Mouse (Mus musculus): ENCODE data around the gene Prom2. TPM values are rescaled to one million over a fixed set of nuclear protein-coding genes. Genes with fewer than 3 reads are reported as not detected.
A peak's percentile ranks its signal among the peaks of the same experiment; 100 is the strongest.

Prom2 gene
- total and polyA plus RNA-seq, 3 experiments = not detected

DNA sequence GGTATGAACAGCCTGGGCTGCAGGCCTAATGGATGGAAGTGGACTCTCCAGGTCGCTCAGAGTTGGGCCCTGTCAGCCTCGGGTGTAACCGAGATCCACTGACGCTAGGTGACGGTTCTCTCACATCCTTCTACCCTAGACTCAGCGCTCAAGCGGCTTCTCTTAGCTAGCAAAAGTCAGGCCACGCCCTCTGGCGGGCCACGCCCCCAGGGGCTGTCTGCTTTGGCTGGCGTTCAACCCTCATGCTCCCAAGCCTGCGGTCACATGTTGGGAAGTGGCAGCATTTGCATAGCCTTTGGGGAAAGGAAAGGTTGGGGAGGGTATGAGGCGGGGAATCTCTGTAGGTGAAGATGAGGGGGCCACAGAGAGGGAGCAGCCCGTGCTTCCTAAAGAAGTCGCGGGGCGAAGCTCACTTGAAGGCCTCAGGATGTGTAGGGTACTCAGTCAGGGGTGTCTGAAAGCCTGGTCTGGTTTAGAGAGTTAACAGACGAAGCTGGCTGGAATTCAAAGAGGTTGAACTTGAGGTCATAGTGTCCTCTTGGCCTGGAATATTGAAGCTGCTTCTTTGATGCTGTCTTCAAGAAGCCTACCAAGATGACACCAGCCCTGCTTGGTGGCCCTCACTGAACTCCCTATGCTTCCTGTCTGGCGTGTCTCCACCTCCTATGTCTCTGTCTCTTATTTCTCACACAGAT, 56.6 kb downstream of the Prom2 start:
- Histone ChIP-seq H3K4me3 (ENCODE audit: control insufficient read depth in 1 of 2, insufficient read depth in 1 of 2, low read depth in 2 of 2, low read length in 2 of 2) (no peak overlapping the region), H3K27ac (ENCODE audit: control insufficient read depth, low read depth, low read length) (no peak overlapping the region), H3K27me3 (ENCODE audit: control insufficient read depth in 1 of 2, insufficient read depth in 2 of 2, low read length in 2 of 2) (peaks cover 2 to 6% of the 10 kb centered on the region in 2 experiments), H3K4me1 (ENCODE audit: control insufficient read depth in 1 of 2, insufficient read depth in 2 of 2, low read length in 2 of 2) (no peaks in the 10 kb centered on the region), H3K79me2 (ENCODE audit: control insufficient read depth, insufficient read depth, low read length, poor library complexity) (no peaks in the 10 kb centered on the region), H3K36me3 (ENCODE audit: control insufficient read depth in 1 of 2, insufficient read depth in 2 of 2, low read length in 2 of 2) (no peaks in the 10 kb centered on the region), H3K9ac (ENCODE audit: control insufficient read depth, low read depth, low read length, poor library complexity, severe bottlenecking) (no peak overlapping the region), H3K9me3 (replicated peaks; ENCODE audit: insufficient read depth, low read length) (no peaks in the 10 kb centered on the region)
- DNase-seq (ENCODE audit: low read depth, low spot score) = no peak
- TF ChIP-seq JUND (IDR thresholded peaks at IDR 0.05; ENCODE audit: low read depth, low read length) = no peak

DNA sequence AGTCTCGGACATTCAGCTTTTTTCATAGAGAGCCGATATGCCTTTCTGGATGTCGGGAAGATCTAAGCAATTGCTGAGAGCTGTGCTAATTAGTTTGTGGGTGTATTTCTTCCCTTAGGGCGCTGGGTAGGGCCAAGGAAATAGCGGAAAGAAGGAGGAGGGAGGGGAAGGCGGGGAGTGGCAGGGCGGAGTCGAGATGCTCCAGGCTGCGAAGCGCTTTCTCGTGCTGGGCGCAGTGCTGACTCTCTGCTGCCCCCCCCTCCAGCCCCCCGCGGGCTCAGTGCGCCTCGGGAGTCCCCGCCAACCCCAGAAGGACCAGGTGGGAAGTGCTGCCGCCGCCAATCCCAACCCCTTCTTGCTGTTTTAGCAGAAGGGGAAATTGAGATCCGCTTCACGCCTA, 58.3 kb downstream of the Prom2 start:
- Histone ChIP-seq H3K9me3 (replicated peaks; ENCODE audit: insufficient read depth, low read length) (no peaks in the 10 kb centered on the region), H3K4me1 (ENCODE audit: control insufficient read depth in 1 of 2, insufficient read depth in 2 of 2, low read length in 2 of 2) (no peaks in the 10 kb centered on the region), H3K36me3 (ENCODE audit: control insufficient read depth in 1 of 2, insufficient read depth in 2 of 2, low read length in 2 of 2) (no peaks in the 10 kb centered on the region), H3K4me3 (ENCODE audit: control insufficient read depth in 1 of 2, insufficient read depth in 1 of 2, low read depth in 2 of 2, low read length in 2 of 2) (peak overlapping the region in 1 of 2 experiments; percentile 28; a peak in 1 of 4 replicates), H3K27ac (ENCODE audit: control insufficient read depth, low read depth, low read length) (no peak overlapping the region), H3K9ac (ENCODE audit: control insufficient read depth, low read depth, low read length, poor library complexity, severe bottlenecking) (no peak overlapping the region), H3K27me3 (ENCODE audit: control insufficient read depth in 1 of 2, insufficient read depth in 2 of 2, low read length in 2 of 2) (peaks cover 0 to 6% of the 10 kb centered on the region in 2 experiments; a peak in 2 of 4 replicates), H3K79me2 (ENCODE audit: control insufficient read depth, insufficient read depth, low read length, poor library complexity) (no peaks in the 10 kb centered on the region)
- peak; percentile 13 for DNase-seq (ENCODE audit: low read depth, low spot score)
- TF ChIP-seq TBP (IDR thresholded peaks at IDR 0.05; ENCODE audit: low read depth, low read length) = no peak
- no peak for TF ChIP-seq MEF2A (IDR thresholded peaks at IDR 0.05; ENCODE audit: extremely low read depth, insufficient replicate concordance, low read depth, low read length, poor library complexity, severe bottlenecking)
- no peak for TF ChIP-seq GABPA (IDR thresholded peaks at IDR 0.05; ENCODE audit: low read depth, low read length)
- TF ChIP-seq E2F4 (IDR thresholded peaks at IDR 0.05; ENCODE audit: borderline replicate concordance, low read depth, low read length) = no peak
- TF ChIP-seq UBTF (IDR thresholded peaks at IDR 0.05; ENCODE audit: borderline replicate concordance, insufficient read depth, low read depth, low read length) = no peak
- no peak for TF ChIP-seq RCOR1 (IDR thresholded peaks at IDR 0.05; ENCODE audit: low read depth, low read length)
- TF ChIP-seq EP300 (IDR thresholded peaks at IDR 0.05; ENCODE audit: low read depth in 1 of 2, low read length in 2 of 2) = no peak
- no peak for TF ChIP-seq HCFC1 (IDR thresholded peaks at IDR 0.05; ENCODE audit: low read depth, low read length)
- no peak for TF ChIP-seq ZKSCAN1 (IDR thresholded peaks at IDR 0.05; ENCODE audit: low read depth, low read length)
- TF ChIP-seq SIN3A (IDR thresholded peaks at IDR 0.05; ENCODE audit: low read length) = no peak
- no peak for TF ChIP-seq KAT2A (conservative IDR thresholded peaks at IDR 0.05; ENCODE audit: low read depth, low read length)
- TF ChIP-seq GATA1 (IDR thresholded peaks at IDR 0.05; ENCODE audit: low read depth, low read length) = no peak
- TF ChIP-seq MAFK (IDR thresholded peaks at IDR 0.05; ENCODE audit: borderline replicate concordance, low read depth, low read length) = no peak
- TF ChIP-seq ETS1 (IDR thresholded peaks at IDR 0.05; ENCODE audit: low read depth, low read length) = no peak
- TF ChIP-seq ZNF384 (IDR thresholded peaks at IDR 0.05; ENCODE audit: low read depth, low read length) = no peak
- TF ChIP-seq MXI1 (IDR thresholded peaks at IDR 0.05; ENCODE audit: low read depth, low read length) = no peak
- TF ChIP-seq MYB (IDR thresholded peaks at IDR 0.05; ENCODE audit: low read depth, low read length) = no peak
- no peak for TF ChIP-seq RAD21 (IDR thresholded peaks at IDR 0.05; ENCODE audit: low read depth, low read length)
- no peak for TF ChIP-seq BHLHE40 (IDR thresholded peaks at IDR 0.05; ENCODE audit: borderline replicate concordance, low read depth, low read length)

Measured in MEL (cell line).